Mouse (Mus musculus): ENCODE measurements around the gene Plaur. TPM values are rescaled to one million over a fixed set of nuclear protein-coding genes. Genes with fewer than 3 reads are reported as not detected.
A peak's percentile ranks its signal among the peaks of the same experiment; 100 is the strongest.
"Not testable (repeated sequence)": the region's sequence is repeated elsewhere in the genome, so short reads cannot be mapped to it uniquely, and the experiment has no call there.

Plaur gene
- polyA plus RNA-seq, 1 experiment, result 1.1 TPM

- no peak for DNase-seq (ENCODE audit: extremely low spot score in 1 of 2, low spot score in 1 of 2)
Measured at GRCm38 (mm10) chr7:24476338-24476737, 14.1 kb downstream of the Plaur start.

- peak; percentile 55 to 67 for DNase-seq (ENCODE audit: extremely low spot score in 1 of 2, low spot score in 1 of 2)
Measured at GRCm38 (mm10) chr7:24476856-24477255, 14.6 kb downstream of the Plaur start.

- DNase-seq (ENCODE audit: extremely low spot score in 1 of 2, low spot score in 1 of 2), result no peak
Measured at GRCm38 (mm10) chr7:24478911-24479310, 16.6 kb downstream of the Plaur start.

DNA sequence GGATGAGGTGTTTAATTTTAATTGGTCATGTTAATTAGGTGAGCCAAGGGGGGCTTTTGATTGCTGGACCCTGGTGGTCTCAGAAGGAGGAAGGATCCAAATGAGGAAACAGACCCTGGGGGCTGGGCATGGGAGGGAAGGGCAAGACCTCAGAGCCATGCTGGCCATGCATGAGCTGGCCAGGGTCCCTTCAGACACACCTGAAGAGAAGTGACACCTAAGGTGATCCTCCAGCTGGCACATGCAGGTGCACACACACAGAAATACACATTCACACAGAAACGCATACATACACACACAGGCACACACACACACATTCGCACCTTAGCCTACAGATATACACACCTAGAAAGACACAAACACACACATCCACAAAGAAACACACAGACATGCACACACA lies 17.4 kb downstream of the Plaur start:
- no peak for DNase-seq (ENCODE audit: extremely low spot score in 1 of 2, low spot score in 1 of 2)

- DNase-seq (ENCODE audit: extremely low spot score in 1 of 2, low spot score in 1 of 2), result peak; percentile 51 to 56
Measured at GRCm38 (mm10) chr7:24480121-24480941, 18.0 kb downstream of the Plaur start.

DNA sequence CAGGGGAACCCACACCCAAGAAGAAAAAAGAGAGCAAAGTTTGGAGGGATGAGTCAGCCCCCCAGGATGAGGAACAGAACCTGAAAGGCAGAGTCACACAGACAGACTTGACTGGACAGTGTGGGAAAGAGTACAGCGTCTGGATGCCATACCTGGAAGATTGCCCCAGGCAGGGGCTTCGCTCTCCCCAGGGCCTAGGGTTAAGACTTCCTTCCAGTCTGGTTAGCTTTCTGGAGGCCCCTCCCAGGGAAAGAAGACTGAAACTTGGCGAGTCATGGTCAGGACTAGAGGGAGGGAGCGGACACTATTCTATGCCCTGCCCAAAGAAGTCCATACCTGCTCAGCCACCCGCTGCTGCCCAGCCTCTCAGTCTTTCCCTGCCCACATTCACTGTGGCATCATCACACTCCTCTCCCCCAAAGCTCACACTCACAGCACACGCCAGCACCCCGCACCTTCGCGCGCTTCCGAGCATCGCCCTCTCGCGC lies 18.7 kb downstream of the Plaur start:
- DNase-seq (ENCODE audit: extremely low spot score in 1 of 2, low spot score in 1 of 2), result no peak

DNA sequence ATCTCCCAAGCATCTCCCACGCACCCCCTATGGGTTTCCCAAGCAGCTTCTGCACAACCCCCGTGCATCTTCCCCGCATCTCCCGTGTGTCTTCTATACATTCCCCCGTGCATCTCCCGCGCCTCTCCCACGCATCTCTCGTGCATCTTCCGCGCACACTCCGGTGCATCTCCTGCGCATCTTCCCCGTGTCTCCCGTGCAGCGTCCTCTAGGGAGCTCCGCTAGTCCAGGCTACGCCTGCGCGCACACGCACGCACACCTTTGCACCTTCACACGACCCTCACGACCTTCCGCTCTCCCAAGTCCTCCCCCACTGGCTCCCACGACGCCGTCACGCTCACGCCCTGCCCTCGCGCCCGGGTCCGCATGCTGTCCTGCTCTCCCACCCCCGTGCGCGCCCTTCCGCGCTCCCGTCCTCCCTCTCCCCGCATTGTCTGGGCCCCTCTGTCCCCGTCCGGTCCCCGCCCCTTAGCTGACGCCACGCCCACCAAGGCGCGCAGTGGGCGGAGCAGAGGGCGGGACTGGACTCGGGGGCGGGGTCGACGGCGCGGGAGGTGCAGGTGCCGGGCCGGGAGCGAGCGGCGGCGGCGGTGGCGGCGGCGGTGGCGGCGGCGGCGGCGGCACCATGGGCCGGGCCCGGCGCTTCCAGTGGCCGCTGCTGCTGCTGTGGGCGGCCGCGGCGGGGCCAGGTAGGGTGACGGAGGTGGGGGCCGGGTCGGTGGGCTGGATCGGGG lies 19.4 kb downstream of the Plaur start, which contains the start of gene Cadm4:
Gene Cadm4, plus strand, starts transcription at position 550 of the 734 bp plus-strand sequence.
- peak; percentile 59 to 90 for DNase-seq (ENCODE audit: extremely low spot score in 1 of 2, low spot score in 1 of 2)

- DNase-seq (ENCODE audit: extremely low spot score in 1 of 2, low spot score in 1 of 2), result peak in 1 of 2 experiments; percentile 26
Measured at GRCm38 (mm10) chr7:24482208-24483020, 20.1 kb downstream of the Plaur start.

DNA sequence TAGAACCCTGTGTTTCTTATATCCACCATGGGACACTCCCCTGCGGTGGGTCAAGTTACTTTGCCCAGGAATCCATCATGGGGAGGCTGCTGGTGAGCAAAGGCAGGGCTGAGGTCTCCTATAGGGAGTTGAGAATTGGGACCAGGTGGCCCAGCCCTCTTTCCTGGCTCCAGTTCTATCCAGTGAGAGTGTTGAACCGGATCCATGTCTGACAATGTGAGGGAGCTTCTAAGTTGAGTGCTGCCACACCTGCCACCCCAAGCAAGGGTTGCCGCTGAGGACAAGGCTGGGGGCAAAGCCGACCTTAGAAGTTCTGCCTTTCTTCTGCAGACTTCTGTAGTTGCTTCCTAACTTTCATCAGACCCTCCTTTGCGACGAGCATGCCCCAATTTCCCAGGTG lies 21.0 kb downstream of the Plaur start:
- DNase-seq (ENCODE audit: extremely low spot score in 1 of 2, low spot score in 1 of 2), result not testable (repeated sequence)

DNA sequence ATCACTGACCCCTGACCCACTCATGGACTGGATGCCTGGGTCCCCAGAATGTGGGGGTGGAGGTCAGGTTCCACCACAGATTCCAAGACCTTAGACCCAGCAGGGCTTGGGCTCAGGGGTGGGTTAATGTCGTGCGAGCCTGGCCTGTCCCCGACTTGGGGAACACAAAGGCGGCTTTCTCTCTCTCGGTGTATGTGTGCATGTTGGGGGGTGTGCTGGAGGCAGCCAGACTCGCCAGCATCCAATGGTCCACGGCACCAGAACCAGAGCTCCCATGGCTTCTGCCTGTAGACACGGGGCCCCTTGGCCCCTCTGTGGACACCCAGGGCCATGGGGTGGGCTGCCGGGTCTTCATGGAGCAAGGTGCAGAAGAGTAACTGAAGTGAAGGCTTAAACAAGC lies 23.2 kb downstream of the Plaur start:
- DNase-seq (ENCODE audit: extremely low spot score in 1 of 2, low spot score in 1 of 2), result peak in 1 of 2 experiments; percentile 29

- peak in 1 of 2 experiments; percentile 43 for DNase-seq (ENCODE audit: extremely low spot score in 1 of 2, low spot score in 1 of 2)
Measured at GRCm38 (mm10) chr7:24486654-24487130, 24.4 kb downstream of the Plaur start.

- no peak for DNase-seq (ENCODE audit: extremely low spot score in 1 of 2, low spot score in 1 of 2)
Measured at GRCm38 (mm10) chr7:24487403-24487802, 25.1 kb downstream of the Plaur start.

- DNase-seq (ENCODE audit: extremely low spot score in 1 of 2, low spot score in 1 of 2), result no peak
Measured at GRCm38 (mm10) chr7:24488303-24488702, 26.0 kb downstream of the Plaur start.

GRCm38 (mm10) chr7:24499856-24500577 lies 37.7 kb downstream of the Plaur start:
- no peak for DNase-seq (ENCODE audit: extremely low spot score in 1 of 2, low spot score in 1 of 2)

DNA sequence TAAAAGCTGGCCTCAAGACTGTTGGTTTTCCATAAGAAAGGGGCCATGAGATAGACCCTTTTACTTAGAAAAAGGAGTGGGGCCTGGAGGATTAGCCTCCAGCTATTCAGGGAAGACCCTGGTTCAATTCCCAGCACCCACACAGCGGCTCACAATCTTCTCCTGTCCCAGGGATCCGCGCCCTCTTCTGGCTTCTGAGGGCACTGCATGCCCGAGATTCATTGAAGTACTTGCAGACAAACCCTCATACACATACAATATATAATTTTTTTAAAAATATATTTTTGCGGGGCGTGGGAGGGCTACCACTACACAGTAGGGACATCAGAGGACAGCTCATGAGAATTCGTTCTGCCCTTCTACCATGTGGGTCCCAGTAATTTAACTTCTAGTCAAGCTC lies 38.6 kb downstream of the Plaur start:
- DNase-seq (ENCODE audit: extremely low spot score in 1 of 2, low spot score in 1 of 2), result peak in 1 of 2 experiments; percentile 62

GRCm38 (mm10) chr7:24501492-24501891 lies 39.2 kb downstream of the Plaur start:
- no peak for DNase-seq (ENCODE audit: extremely low spot score in 1 of 2, low spot score in 1 of 2)

DNA sequence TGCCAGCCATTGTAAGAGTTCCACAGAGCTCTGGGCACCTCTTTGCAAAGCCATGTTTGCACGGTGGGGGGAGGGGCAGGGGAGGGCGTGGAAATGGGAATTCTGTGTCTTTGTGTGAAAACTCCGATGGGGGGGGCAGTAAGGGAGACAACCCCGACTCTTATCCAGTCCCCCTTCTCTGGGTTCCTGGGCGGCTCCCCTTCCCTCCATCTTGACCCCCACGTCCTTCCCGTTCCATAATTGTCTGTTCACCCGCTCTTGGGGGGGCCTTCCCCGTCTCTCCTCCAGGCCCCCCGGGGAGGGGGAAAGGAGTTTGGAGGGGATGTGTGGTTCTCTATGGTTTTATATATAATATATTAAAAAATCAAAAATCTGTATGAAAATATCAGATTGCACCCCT lies 41.7 kb downstream of the Plaur start:
- no peak for DNase-seq (ENCODE audit: extremely low spot score in 1 of 2, low spot score in 1 of 2)

- DNase-seq (ENCODE audit: extremely low spot score in 1 of 2, low spot score in 1 of 2), result no peak
Measured at GRCm38 (mm10) chr7:24504868-24505267, 42.6 kb downstream of the Plaur start.

DNA sequence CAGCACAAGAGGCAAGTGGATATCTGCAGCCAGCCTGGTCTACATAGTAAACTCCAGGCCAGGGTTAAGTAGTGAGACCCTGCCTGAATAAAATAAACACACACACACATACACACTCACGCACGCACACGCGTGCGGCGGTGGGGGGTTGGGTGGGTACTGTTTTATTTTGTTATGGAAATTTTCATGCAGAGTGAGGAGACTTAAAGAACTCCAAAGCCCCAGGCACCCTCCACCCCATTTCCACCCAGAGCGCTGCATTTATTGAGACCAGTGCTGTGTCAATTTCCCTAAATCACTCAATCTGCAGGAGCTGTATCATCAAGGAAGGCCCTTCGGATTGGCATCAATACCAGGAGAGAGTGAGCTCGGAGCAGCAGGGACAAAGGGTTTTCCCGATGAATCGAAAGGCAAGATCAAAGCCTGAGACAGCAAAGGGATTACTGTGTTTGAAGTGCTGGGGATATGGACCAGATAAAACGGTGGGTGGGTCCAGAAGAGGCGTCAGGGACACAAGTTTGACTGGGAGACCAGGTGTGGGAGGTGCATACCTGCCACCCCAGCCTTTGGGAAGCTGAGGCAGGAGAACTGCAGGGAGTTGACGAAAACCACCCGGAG lies 43.3 kb downstream of the Plaur start:
- no peak for DNase-seq (ENCODE audit: extremely low spot score in 1 of 2, low spot score in 1 of 2)
